Mouse (Mus musculus) T-helper 1 cell (primary cell): ENCODE measurements around the gene Gpsm3.

Experiments
- in situ Hi-C: fragments of 300-600 bp; cut with MboI, MseI; formaldehyde crosslinking; loops from one replicate; pipeline ENCODE4 v1.15.1; 2025; ENCODE audit warnings: high pct_unique_total_duplicates

Gpsm3 gene

GRCm38 (mm10) chr17:34603375-34604060, 13.9 kb downstream of the Gpsm3 start, which contains the start of gene Rnf5:
Gene Rnf5 (minus strand): TSS chr17:34603690.
- in situ Hi-C loops: loop anchor here (10.0 kb wide), 1 partner anchor 569 kb away; the partner anchor contains the start of genes Col11a2, Rxrb and Slc39a7

GRCm38 (mm10) chr17:34604061-34604508, 14.5 kb downstream of the Gpsm3 start, which contains the start of gene Agpat1:
Gene Agpat1 (plus strand): TSS chr17:34604262.
- in situ Hi-C loops: loop anchor here (10.0 kb wide), 1 partner anchor 569 kb away; the partner anchor contains the start of genes Col11a2, Rxrb and Slc39a7

- in situ Hi-C loops: loop anchor here (10.0 kb wide), 1 partner anchor 570 kb away; the partner anchor contains the start of genes Col11a2, Rxrb and Slc39a7
Observed at GRCm38 (mm10) chr17:34604511-34605237, 15.1 kb downstream of the Gpsm3 start.

GRCm38 (mm10) chr17:34605609-34606008, 16.0 kb downstream of the Gpsm3 start:
- in situ Hi-C loops: loop anchor here (10.0 kb wide), 1 partner anchor 571 kb away; the partner anchor contains the start of genes Col11a2, Rxrb and Slc39a7

GRCm38 (mm10) chr17:34606186-34607039, 16.8 kb downstream of the Gpsm3 start:
- in situ Hi-C loops: loop anchor here (10.0 kb wide), 1 partner anchor 572 kb away; the partner anchor contains the start of genes Col11a2, Rxrb and Slc39a7

- in situ Hi-C loops: loop anchor here (10.0 kb wide), 1 partner anchor 573 kb away; the partner anchor contains the start of genes Col11a2, Rxrb and Slc39a7
Observed at GRCm38 (mm10) chr17:34607997-34608396, 18.4 kb downstream of the Gpsm3 start.

- in situ Hi-C loops: no loop called here
Observed at GRCm38 (mm10) chr17:34611050-34611449, 21.4 kb downstream of the Gpsm3 start.

- in situ Hi-C loops: no loop called here
Observed at GRCm38 (mm10) chr17:34613054-34613645, 23.5 kb downstream of the Gpsm3 start.

GRCm38 (mm10) chr17:34613830-34614229, 24.2 kb downstream of the Gpsm3 start:
- in situ Hi-C loops: no loop called here

GRCm38 (mm10) chr17:34615871-34616270, 26.3 kb downstream of the Gpsm3 start, which contains the start of gene Egfl8:
Gene Egfl8 (minus strand): TSS chr17:34615971.
- in situ Hi-C loops: loop anchor here (5.0 kb wide), 1 partner anchor 49 kb away; no protein-coding TSS in a partner anchor

- in situ Hi-C loops: loop anchor here (5.0 kb wide), 1 partner anchor 52 kb away; no protein-coding TSS in a partner anchor
Observed at GRCm38 (mm10) chr17:34618999-34619398, 29.4 kb downstream of the Gpsm3 start.

- in situ Hi-C loops: no loop called here
Observed at GRCm38 (mm10) chr17:34621006-34621405, 31.4 kb downstream of the Gpsm3 start.

GRCm38 (mm10) chr17:34623161-34623560, 33.6 kb downstream of the Gpsm3 start:
- in situ Hi-C loops: no loop called here

GRCm38 (mm10) chr17:34624981-34625380, 35.4 kb downstream of the Gpsm3 start:
- in situ Hi-C loops: loop anchor here (25.0 kb wide), 1 partner anchor 487 kb away; the partner anchor contains the start of genes Csnk2b, Gpank1, Ly6g5b and Ly6g5c

GRCm38 (mm10) chr17:34626062-34626772, 36.6 kb downstream of the Gpsm3 start:
- in situ Hi-C loops: loop anchor here (25.0 kb wide), 1 partner anchor 486 kb away; the partner anchor contains the start of genes Csnk2b, Gpank1, Ly6g5b and Ly6g5c

- in situ Hi-C loops: loop anchor here (25.0 kb wide), 1 partner anchor 486 kb away; the partner anchor contains the start of genes Csnk2b, Gpank1, Ly6g5b and Ly6g5c
Observed at GRCm38 (mm10) chr17:34626773-34627092, 37.1 kb downstream of the Gpsm3 start.

- in situ Hi-C loops: loop anchor here (25.0 kb wide), 1 partner anchor 485 kb away; the partner anchor contains the start of genes Csnk2b, Gpank1, Ly6g5b and Ly6g5c
Observed at GRCm38 (mm10) chr17:34627093-34627942, 37.7 kb downstream of the Gpsm3 start.

GRCm38 (mm10) chr17:34627943-34628643, 38.5 kb downstream of the Gpsm3 start, which contains the start of gene Ppt2:
Gene Ppt2 (minus strand): TSS chr17:34628510.
- in situ Hi-C loops: loop anchor here (25.0 kb wide), 1 partner anchor 484 kb away; the partner anchor contains the start of genes Csnk2b, Gpank1, Ly6g5b and Ly6g5c
